Mouse (Mus musculus) kidney, postnatal 36 days (tissue): ENCODE measurements at regions not wholly inside any gene's neighbourhood (a gene's known extent, or its start where the extent isn't known, plus 50 kb on each side); places are given as distances from the start of the nearest gene placed in this dataset.
"Not testable (repeated sequence)": the region's sequence is repeated elsewhere in the genome, so short reads cannot be mapped to it uniquely, and the experiment has no call there.

ENCODE experiments used
- DNase-seq, 2 experiments: peaks; one replicate each; pipeline ENCODE4 v3.0.0; 2021 to 2022; ENCODE audit warnings: mixed read lengths in 2 of 2

DNA sequence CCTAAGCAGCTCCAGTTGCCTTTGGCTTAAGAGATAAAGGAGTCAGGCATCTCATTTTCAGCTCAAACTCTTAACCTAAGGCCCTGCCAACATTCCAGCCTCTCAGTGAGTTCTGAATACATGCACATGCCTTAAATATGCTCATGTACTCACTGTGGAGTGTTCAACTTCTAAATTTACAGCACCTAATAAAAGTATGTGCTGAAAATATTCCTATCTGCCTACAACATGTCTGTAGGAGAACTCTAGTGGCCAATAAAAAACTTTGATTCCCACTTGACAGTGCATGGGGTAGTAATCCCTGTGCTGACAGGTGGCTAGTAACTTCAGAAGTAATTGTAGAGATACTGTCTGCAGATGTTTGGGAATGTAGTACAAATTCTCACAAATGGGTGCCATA, 319.3 kb upstream of the Intu start:
- no peak for DNase-seq

DNA sequence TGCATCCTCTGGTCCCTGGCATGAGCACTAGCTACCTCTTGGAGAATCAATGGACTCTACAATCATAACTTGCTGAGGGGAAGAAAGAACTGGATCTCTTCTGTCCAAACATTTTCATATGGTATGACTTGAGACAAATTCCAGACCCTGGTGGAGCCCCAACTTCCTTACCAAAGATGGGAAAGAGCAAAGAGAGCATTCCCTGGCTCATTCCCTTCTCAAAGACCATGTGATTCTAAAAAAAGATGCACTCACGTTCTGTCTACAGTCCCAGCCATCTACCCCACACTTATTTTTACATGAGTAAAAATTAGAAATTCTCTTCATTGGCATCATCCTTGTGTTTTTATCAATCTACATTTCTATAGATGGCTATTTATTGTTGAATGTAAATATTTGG, 304.3 kb upstream of the Intu start:
- no peak for DNase-seq

DNA sequence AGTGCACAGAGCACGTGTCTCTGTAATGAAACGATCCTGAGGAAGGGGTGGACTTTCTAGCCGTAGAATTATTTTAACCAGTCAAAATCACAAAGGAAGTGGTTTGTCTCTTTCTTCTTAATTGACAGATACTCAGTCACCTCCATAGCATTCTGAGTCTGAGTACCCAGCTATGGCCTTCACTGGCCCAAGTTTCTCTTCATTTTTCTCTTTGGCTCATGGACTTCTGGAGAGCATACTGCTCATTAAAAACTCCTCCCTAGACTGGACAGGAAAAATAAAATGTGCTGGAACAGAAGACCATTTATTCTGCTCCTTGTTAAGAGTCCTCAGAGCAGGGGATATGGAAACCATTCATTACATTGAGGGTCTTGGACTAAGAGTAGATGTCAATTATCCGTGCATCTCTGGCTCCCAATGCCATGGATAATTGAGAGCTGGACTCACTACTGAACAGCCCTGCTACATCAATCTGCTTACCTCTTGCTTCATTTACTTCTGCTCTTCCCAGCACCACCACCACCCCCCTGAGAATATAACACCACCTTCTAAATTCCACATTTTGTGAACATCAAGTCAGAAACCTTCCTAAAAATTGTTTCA, 287.5 kb upstream of the Intu start:
- no peak for DNase-seq

DNA sequence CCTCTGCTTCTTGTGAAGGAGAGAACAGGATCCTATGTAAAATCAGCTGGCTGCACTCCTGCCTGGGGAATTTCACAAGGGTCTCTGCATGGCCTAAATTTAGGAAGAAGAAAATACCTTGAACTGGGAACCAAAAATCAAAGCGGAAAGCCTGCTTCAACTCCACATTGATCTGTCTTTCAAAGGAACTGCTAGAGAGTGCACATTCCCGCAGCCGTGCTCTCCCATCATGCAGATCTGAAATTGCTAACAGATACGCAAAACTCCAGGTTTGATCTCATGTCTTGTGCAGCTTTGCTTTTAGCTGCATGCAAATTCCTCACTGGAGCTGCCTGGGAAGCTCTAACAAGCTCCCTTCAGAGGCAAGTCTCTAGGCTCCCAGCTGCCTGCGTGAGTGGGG, 276.7 kb upstream of the Intu start:
- DNase-seq = no peak

DNA sequence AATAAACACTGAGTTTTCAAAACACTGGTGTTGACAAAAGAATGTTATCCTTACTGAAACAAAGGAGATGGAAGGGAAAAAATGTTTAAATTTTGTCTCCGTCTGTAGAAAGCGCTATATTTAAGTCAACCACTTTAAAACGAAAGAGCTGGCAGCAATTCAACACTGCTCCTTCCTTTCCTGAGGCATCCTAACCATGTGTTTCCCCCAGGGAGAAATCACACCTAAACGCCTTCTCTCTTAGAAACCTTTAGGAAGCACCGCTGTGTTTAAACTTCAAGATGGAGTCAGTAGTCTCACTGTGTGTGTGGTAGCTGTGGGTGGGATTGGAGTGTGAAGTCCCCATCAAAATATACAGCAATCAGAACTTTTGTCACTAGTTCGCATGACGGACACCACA, 268.6 kb upstream of the Intu start:
- DNase-seq = no peak

DNA sequence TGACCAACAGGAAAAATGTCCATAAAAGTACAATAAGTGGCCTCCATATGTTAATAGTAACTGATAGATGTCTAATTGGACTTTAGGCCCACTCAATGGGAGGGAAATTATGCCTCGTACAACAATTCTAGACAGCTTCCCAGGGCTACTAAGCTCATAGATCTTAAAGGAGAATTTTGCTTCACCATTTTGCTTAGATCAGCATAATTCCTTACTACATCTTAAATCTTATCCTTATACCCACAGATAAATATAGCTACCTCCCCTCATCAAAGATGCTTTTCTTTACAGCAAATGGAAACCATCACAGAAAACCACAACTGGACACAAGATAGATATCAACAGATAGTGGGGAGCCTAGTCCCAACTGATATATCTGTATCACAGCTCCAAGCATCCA, 263.6 kb upstream of the Intu start:
- no peak for DNase-seq

DNA sequence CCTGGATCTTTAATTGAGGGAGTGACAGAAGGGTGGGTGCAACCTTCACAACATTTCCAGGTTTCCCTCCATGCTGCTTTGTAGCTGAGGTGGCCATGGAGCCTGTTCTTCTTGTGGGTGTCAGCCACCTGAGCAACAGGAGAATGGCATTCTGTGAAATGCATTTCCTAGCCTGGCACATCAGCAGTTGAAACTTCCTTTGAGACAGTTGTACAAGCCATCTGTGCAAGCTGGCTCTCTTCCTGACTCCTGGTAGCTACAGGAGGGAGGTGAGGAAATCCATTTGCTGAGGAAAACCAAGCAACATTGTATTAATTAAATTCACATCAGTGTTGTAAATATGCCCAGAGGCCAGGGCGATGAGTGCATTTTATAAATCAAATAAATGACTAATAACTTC, 248.2 kb upstream of the Intu start:
- DNase-seq = no peak

DNA sequence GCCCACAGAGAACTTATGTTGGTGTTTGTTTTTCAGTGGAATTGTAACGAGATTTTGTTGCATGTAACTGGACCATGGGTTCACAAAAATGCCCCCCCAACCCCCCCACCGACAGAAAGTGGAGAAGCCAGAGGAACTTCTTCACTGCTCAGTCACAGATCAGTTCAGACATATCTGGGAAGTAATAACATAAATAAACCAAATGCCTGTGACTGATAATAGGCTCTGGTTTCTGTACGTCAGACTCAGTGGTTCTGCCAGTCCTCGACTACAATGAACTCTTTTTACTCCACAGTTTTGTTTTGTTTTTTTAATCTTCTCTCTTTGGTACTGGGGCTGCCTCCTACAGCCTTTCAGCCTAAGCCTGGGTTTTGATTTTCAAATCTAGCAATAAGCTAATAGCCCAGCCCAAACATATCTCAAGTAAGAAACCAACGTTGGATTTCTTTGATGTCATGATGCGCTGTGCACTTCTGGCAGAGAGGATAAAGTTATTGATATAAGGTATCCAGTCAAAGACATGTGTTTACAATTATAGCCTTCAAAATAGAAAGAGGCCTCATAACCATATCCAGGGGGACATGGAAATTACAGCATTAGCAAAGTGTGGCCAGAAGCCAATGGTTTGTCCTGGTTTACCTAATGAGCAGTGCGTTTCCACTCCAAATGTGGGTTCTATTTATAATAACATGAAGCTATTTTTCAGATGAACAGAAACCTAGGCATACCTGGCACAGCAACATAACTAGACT, 244.0 kb upstream of the Intu start:
- DNase-seq = no peak

DNA sequence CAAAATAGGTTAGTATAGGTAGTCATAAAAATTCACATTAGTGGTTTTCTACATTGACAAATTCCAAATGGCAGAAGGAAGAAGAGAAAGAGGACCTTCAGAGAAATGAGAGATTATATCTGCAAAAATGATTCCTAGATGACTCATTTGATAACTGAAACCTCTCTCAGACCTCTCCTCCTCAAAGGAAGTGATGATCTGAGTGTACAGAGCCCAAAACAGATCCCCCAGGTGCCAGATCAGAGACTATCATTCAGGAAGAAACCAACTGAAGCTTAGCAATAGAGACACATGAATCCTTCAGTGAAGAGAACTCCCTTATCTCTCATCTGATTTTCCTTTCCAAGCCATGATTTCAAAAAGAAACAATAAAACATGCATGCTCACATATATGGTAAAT, 234.0 kb upstream of the Intu start:
- DNase-seq = no peak

DNA sequence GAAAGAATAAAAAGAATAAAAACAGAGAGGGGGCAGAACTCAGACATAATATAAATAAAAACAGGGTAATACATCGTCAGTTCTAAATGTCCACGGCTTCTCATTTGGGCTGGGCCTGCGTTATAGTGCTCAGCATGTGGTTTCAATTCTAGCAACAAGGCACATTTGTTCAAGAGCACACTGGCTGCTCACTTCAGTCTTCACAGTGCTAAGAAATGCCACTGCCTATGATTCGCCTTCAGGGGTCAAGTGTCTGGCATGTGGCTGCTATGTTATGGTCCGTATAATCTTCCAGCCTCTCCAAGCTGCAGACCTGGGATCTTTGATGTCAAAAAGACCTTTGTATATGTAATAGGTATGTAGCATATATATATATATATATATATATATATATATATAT, 210.8 kb upstream of the Intu start:
- no peak for DNase-seq

DNA sequence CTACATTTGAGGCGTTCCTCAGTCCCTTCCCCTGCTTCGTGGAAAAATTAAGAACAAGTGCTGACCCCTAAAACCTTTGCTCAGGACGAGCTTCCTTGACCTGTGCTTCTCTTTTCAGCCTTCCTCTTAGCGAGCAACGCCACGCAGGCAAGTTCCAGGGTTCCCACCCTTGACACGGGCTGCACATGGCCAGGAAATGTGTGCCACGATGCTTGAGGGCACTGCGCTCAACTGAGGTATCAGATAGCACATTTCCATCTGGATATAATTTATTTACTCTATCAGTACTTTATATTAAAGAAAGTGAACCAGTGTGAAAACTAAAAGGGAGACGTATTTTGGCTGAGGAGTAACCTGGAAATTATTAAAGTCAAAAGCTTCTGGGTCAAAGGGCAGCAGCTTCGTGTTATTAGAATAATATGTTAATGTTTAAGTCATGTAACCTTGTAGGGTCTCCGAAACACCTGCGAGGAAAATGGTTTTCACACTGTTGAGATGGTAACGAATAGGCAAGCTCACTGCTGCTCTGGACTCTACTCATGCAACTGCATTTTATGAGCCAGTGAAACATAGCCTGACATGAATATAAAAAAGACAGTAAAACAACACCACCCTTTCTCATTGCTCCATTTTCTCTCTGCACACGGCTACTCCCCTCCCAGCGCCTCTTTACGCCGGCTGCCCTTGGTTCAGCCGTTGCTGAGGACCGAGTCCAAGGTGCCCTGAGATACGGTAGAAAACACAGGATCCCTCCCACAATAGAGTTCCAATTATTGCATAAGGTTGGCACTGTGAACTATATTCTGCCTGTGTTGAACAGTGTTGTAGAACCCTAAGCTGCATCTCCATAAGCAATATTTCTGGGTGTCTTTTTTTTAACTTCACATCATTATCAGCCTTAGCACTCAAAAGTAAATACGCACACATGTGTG, 204.9 kb upstream of the Intu start:
- peak; percentile 5 to 32 for DNase-seq

DNA sequence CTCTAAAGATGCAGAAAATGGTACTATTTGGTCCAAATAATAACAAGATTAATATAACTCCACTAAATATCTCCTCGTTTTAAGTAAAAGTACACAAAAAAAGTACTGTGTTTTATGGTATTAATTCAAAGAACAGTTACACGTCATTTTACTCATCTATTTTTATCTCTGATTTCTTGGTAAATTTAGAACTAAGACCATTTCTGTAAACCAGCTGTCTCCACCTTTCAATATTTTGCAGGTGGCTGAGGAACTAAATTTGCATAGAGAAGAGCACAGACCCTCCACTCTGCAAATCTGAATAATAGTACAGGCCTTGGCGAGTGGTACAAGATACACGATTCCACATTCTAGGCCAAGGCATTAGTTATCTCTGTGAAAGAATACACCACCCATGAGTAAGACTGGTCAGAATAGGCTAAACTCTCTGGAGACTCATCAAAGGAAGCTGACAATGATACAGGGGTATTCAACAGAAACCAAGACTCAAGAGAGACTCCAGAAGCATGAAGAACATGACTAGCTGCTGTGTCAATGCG, 191.5 kb upstream of the Intu start:
- DNase-seq = no peak

DNA sequence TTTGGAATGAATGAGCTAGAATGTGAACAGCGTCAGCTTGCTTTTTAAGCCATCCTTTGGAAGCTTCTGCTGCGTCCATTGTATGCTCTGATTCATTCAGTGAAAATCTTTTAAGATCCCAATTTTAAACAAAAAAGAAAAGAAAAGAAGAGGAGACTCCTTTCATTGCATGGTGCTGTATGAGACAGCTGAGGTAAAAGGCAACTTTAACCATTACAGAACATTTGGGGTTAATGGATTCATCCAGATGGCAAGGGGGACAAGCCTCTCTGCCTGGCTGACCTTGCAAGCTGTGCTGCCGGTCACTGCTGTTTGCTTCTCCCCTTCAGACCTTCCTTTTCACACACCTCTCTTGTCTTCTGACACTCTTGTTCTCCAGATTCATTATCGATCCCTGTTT, 176.0 kb upstream of the Intu start:
- DNase-seq = no peak

DNA sequence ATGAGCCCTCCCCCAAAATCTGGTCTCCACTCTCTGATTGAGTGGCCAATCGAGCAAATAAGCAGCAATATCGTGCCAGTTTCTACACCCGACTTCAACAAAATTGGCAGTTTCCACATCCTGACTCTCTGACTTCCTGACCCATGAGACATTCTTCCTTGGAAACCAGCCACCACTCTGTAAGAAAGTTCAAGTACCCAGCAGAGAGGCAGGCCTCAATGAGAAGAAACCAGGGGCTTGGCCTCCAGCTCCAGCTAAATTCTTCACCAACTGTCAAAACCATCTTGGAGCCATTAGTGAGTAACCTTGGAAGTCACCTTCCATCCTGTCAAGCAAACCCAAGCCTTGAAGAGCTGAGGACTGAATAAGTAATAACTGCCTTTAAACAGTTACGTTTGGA, 162.7 kb upstream of the Intu start:
- peak in 1 of 2 experiments; percentile 11 for DNase-seq

DNA sequence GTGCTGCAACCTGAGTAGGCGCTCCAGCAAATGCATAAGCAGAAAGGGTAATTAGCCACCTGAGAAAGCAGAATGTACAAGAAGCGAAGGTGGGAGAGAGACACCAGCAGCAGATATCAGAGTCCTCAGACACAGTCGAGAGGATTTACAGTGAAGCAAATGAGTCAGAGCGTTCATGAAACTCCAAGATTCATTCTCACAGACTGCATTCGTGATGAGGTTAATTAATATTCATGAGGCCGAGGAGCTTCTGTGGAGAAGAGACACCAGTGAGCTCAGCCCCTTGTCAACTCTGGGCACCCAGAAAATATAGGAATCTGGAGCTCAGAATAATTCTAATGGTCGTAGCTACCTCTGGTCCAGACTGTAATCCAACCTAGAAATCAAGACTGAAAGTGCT, 159.7 kb upstream of the Intu start:
- DNase-seq = no peak

DNA sequence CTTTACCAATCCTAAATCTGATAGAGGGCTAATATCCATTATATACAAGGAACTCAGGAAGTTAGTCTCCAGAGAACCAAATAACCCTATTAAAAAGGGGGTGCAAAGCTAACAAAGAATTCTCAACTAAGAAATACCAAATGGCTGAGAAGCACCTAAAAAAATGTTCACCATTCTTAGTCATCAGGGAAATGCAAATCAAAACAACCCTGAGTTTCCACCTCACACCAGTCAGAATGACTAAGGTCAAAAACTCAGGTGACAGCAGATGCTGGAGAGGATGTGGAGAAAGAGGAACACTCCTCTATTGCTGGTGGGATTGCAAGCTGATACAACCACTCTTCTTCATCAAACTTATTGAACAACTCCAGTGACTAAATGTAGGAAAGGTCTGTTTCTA, 154.9 kb upstream of the Intu start:
- not testable (repeated sequence) for DNase-seq

DNA sequence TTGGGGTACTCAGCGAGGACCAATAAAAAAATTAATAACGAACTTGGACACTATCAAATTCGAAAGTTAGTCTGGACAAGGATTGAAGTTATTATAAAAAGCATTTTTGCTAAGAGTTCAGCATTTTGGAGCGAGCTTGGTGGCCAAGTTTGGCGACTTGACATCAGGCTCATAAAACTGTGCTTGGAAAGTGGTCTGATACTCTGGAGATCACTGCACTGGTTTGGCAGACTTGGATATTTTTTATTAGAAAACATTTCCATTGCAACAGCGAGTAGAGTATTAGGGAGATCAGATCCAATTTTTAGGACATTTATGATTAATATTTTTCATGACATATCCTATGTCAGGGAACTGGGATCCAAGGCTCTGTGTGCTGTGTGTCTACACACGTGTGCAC, 153.7 kb upstream of the Intu start:
- no peak for DNase-seq

DNA sequence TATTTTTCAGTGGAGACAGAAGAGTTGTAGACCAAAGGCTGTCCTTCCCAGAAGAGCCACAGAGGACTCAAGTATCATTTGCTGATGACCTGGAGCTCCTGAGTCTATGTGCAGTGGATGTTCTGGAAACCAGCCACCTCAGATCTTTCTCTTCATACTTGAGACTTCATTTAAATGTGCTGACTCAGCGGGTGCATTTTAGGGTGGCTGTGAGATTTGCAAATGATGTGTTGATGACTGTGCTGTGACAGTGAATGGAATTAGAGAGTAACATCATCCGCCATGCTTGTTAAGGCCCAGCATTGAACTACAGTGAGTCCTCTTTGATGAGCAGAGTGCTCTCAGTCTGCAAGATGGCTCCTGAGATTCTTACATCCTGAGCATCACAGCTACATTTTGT, 152.0 kb upstream of the Intu start:
- DNase-seq = no peak

DNA sequence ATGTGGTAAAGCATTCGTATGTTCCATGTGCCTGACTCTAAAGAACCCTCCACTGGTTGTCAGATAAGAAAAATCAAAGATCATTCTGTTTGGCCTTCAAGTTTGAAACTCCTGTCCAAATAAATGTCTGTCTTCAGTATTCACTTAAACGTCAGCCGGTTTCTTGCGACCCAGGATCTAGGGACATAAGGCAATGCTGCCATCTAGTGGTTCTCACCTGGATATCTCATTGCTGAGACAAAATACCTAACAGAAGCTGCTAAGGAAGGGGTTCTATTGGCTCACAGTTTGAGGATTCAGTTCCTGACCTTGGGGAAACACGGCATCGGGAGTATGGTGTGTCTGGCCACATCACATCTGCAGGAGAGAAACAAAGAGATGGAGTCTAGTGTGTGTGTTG, 139.5 kb upstream of the Intu start:
- peak; percentile 64 to 67 for DNase-seq

DNA sequence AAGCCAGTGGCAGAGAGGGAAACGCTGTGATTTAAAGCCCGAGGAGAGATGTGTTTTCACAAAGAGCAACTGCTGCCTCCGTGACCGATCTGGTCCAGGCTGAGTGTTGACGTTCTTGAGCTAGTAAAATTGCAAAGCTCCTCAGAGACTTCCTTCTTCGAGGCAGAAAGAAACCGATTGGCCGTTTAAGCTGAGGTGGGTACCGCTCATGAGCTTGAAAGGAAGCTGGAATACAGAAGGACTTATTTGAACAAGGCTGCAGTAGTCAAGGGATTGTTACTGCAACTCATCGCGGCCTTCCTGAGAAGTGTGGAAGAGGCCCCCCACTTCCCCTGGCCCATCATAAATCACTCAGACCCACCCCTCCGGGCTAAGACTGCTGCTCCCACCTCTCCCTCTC, 132.9 kb upstream of the Intu start:
- peak in 1 of 2 experiments; percentile 4 for DNase-seq

DNA sequence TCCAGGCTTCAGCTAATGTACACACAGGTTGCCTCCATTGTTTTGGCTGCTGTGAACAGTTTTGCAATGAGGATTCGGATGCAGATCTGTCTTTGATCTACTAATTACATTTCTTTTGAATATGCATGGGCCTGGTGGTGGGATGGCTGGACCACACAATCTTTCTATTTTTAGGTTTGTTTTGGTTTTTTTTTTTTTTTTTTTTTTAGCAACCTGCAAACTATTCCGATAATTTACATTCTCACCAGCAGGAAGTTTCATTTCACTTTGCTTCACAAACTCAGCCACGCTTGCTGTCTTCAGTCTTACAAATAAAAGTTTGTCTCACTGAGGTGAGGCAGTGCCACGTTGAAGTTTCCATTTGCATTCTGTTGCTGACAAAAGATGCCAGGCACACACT, 127.7 kb upstream of the Intu start:
- no peak for DNase-seq

DNA sequence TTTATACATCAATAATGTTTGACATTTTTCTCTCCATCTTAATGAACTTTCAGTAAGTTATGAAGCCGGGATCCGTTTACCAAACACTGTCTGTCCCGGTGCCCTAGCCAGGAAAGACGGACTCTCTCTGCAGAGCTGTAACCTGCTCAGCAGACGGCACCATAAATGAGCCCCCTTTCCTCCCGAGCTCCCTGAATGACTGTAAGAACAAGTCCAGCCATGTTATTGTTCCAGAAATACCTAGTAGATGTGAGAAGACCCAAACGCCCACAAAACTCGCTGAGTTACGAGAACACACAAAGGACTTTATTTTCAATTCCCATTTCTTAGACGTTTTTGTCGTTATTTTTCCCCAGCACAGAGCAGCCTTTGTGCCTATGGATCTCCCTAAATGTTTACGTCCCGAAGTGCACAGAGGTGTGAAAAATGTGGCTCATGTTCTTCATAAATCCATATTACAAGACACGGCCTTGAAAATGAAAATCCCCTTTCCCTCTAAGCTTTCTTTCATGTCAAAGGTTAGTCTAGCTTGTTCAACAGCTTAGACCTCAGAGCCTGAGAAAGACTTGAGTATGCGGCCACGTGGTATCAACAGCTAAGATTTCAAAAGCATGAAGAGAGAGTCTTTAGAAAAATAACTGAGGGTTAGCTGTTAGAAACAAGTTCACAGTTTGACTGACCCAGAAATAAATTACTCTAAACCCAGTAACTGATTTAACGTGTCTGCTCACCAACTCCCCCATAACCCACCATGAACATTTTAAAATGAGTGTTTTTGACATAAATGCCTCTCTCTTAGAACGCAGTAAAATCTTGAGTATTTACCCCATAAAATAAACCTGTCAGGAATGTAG, 125.8 kb upstream of the Intu start:
- DNase-seq = no peak

DNA sequence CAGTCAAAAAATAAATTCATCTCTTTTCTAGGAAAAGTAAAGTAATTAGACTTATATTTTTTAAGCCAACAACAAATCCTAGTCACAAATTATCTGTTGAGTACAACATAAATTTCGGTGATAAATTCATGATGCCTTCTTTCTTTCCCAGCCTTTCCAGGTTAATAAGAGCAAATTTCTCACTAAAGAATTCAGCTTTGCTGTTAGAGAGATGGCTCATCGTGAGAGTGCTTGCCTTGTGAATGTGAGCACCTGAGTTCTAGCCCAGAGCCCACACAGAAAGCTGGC, 125.2 kb upstream of the Intu start:
- no peak for DNase-seq
